In genomic region chr5:119370931-119371330, GRCm38 (mm10) we compare ENCODE assay signal across 12 mouse cellular contexts.
A peak's percentile ranks its signal among the peaks of the same experiment; 100 is the strongest.
DNase-seq lines count a peak whose midpoint lies in the region; ATAC-seq and TF ChIP-seq lines count a peak whose summit lies in the region.
"Had no signal": no experiment of that assay in that cellular context is flagged by ENCODE, and none has a peak within 500 bp of the region (broad histone marks: within the 10 kb centered on the region; RNA-seq: fewer than 3 reads in every experiment).

No protein-coding gene starts in this region.

- no peak for DNase-seq in intestine, embryonic 14.5 days (ENCODE audit: low spot score)
- peak; percentile 20 for DNase-seq in embryonic facial prominence, embryonic 10.5 days (ENCODE audit: low spot score)
- peak; percentile 24 for DNase-seq in hindbrain, embryonic 11.5 days (ENCODE audit: low spot score)
- DNase-seq in midbrain, embryonic 14.5 days, result peak; percentile 46
- DNase-seq in right cerebral cortex, postnatal 10 days (ENCODE audit: low spot score in 2 of 2), result no peak
- DNase-seq: adrenal gland, postnatal 36 days; right cerebral cortex, adult 18-20 months had no signal

- H3K9me3 ChIP-seq in intestine, embryonic 14.5 days (ENCODE audit: control insufficient read depth, low read length), result no peaks in the 10 kb centered on the region
- no peaks in the 10 kb centered on the region for H3K9me3 ChIP-seq in intestine, postnatal 0 days (ENCODE audit: control insufficient read depth)
- H3K9me3 ChIP-seq in embryonic facial prominence, embryonic 10.5 days, result no peaks in the 10 kb centered on the region
- H3K9me3 ChIP-seq in hindbrain, embryonic 11.5 days (ENCODE audit: control insufficient read depth, low read length), result no peaks in the 10 kb centered on the region
- H3K9me3 ChIP-seq in midbrain, embryonic 14.5 days (ENCODE audit: control insufficient read depth, low read length), result no peaks in the 10 kb centered on the region
- no peaks in the 10 kb centered on the region for H3K9me3 ChIP-seq in liver, embryonic 12.5 days (replicated peaks)

- no peak overlapping the region for H3K4me3 ChIP-seq in intestine, embryonic 14.5 days (ENCODE audit: low read depth, low read length)
- H3K4me3 ChIP-seq in intestine, postnatal 0 days (ENCODE audit: low read depth, low read length), result no peak overlapping the region
- peak overlapping the region; percentile 19 for H3K4me3 ChIP-seq in embryonic facial prominence, embryonic 10.5 days
- no peak overlapping the region for H3K4me3 ChIP-seq in hindbrain, embryonic 11.5 days (ENCODE audit: low read depth, low read length)
- H3K4me3 ChIP-seq in midbrain, embryonic 14.5 days (replicated peaks; ENCODE audit: low read depth, low read length), result peak overlapping the region; percentile 7; the same call in 1 of the 2 replicates
- no peak overlapping the region for H3K4me3 ChIP-seq in liver, embryonic 12.5 days

- no peak for ATAC-seq in intestine, embryonic 14.5 days (replicated peaks; ENCODE audit: low FRiP score, low TSS enrichment, low read depth)
- no peak for ATAC-seq in intestine, postnatal 0 days
- ATAC-seq in hindbrain, embryonic 11.5 days (ENCODE audit: low FRiP score), result no peak
- no peak for ATAC-seq in midbrain, embryonic 14.5 days (ENCODE audit: low FRiP score, low TSS enrichment)
- no peak for ATAC-seq in liver, embryonic 12.5 days
- ATAC-seq in activated CD4-positive, CD25-positive, alpha-beta regulatory T cell, adult 4 months, result no peak
- ATAC-seq: inflammation-experienced regulatory T-cells, adult 6 months had no signal

- H3K36me3 ChIP-seq in intestine, embryonic 14.5 days (ENCODE audit: control insufficient read depth, insufficient read depth, low read length), result no peaks in the 10 kb centered on the region
- H3K36me3 ChIP-seq in intestine, postnatal 0 days (ENCODE audit: control insufficient read depth, insufficient read depth), result no peaks in the 10 kb centered on the region
- no peaks in the 10 kb centered on the region for H3K36me3 ChIP-seq in embryonic facial prominence, embryonic 10.5 days (replicated peaks)
- no peaks in the 10 kb centered on the region for H3K36me3 ChIP-seq in hindbrain, embryonic 11.5 days (ENCODE audit: control insufficient read depth, insufficient read depth, low read length)
- H3K36me3 ChIP-seq in midbrain, embryonic 14.5 days (ENCODE audit: control insufficient read depth, insufficient read depth, low read length), result no peaks in the 10 kb centered on the region
- H3K36me3 ChIP-seq in liver, embryonic 12.5 days, result no peaks in the 10 kb centered on the region

- H3K4me1 ChIP-seq in intestine, embryonic 14.5 days (replicated peaks; ENCODE audit: control insufficient read depth, insufficient read depth, low read length), result no peaks in the 10 kb centered on the region; the same call in 1 of the 2 replicates
- H3K4me1 ChIP-seq in intestine, postnatal 0 days (replicated peaks; ENCODE audit: control insufficient read depth, insufficient read depth, low read length), result no peaks in the 10 kb centered on the region
- peaks cover 10% of the 10 kb centered on the region for H3K4me1 ChIP-seq in embryonic facial prominence, embryonic 10.5 days
- no peaks in the 10 kb centered on the region for H3K4me1 ChIP-seq in hindbrain, embryonic 11.5 days (replicated peaks; ENCODE audit: control insufficient read depth, insufficient read depth, low read length)
- peaks cover 5% of the 10 kb centered on the region; the same call in 1 of the 2 replicates for H3K4me1 ChIP-seq in midbrain, embryonic 14.5 days (ENCODE audit: control insufficient read depth, insufficient read depth, low read length)
- no peaks in the 10 kb centered on the region for H3K4me1 ChIP-seq in liver, embryonic 12.5 days

- H3K27me3 ChIP-seq in intestine, embryonic 14.5 days (replicated peaks; ENCODE audit: control insufficient read depth, insufficient read depth, low read length), result no peaks in the 10 kb centered on the region; the same call in 1 of the 2 replicates
- H3K27me3 ChIP-seq in intestine, postnatal 0 days (replicated peaks; ENCODE audit: control insufficient read depth, insufficient read depth, low read length), result no peaks in the 10 kb centered on the region
- peaks cover 30% of the 10 kb centered on the region for H3K27me3 ChIP-seq in embryonic facial prominence, embryonic 10.5 days (replicated peaks; ENCODE audit: low read depth, poor library complexity, severe bottlenecking)
- 0 out of 2 replicates have a peak, but pooled peaks cover 2% of the 10 kb centered on the region for H3K27me3 ChIP-seq in hindbrain, embryonic 11.5 days (ENCODE audit: control insufficient read depth, insufficient read depth, low read length)
- no peaks in the 10 kb centered on the region for H3K27me3 ChIP-seq in midbrain, embryonic 14.5 days (ENCODE audit: control insufficient read depth, insufficient read depth, low read length)
- H3K27me3 ChIP-seq in liver, embryonic 12.5 days (replicated peaks), result no peaks in the 10 kb centered on the region

- no peak overlapping the region for H3K27ac ChIP-seq in intestine, embryonic 14.5 days (ENCODE audit: low read depth)
- no peak overlapping the region for H3K27ac ChIP-seq in intestine, postnatal 0 days (ENCODE audit: low read depth, low read length)
- H3K27ac ChIP-seq in embryonic facial prominence, embryonic 10.5 days (replicated peaks), result no peak overlapping the region
- H3K27ac ChIP-seq in hindbrain, embryonic 11.5 days (ENCODE audit: low read depth, low read length), result no peak overlapping the region
- no peak overlapping the region for H3K27ac ChIP-seq in midbrain, embryonic 14.5 days (replicated peaks; ENCODE audit: low read depth, low read length)
- no peak overlapping the region for H3K27ac ChIP-seq in liver, embryonic 12.5 days
- H3K27ac ChIP-seq: liver, embryonic 14.5 days had no signal

- H3K4me2 ChIP-seq in intestine, embryonic 14.5 days (ENCODE audit: low read length), result peak overlapping the region; percentile 37
- no peak overlapping the region; the same call in 1 of the 2 replicates for H3K4me2 ChIP-seq in intestine, postnatal 0 days (replicated peaks; ENCODE audit: low read depth)
- no peak overlapping the region for H3K4me2 ChIP-seq in hindbrain, embryonic 11.5 days (replicated peaks; ENCODE audit: low read depth, low read length)
- peak overlapping the region; percentile 44 for H3K4me2 ChIP-seq in midbrain, embryonic 14.5 days (ENCODE audit: low read length)
- no peak overlapping the region; the same call in 1 of the 2 replicates for H3K4me2 ChIP-seq in liver, embryonic 12.5 days

- no peak for TF ChIP-seq CTCF in intestine, postnatal 0 days (IDR thresholded peaks at IDR 0.05; ENCODE audit: low read depth)

- no peak overlapping the region for H3K9ac ChIP-seq in intestine, embryonic 14.5 days (ENCODE audit: low read length)
- H3K9ac ChIP-seq in intestine, postnatal 0 days (ENCODE audit: low read depth, low read length), result no peak overlapping the region
- H3K9ac ChIP-seq in hindbrain, embryonic 11.5 days (ENCODE audit: low read depth, low read length), result no peak overlapping the region
- no peak overlapping the region; the same call in 1 of the 2 replicates for H3K9ac ChIP-seq in midbrain, embryonic 14.5 days (replicated peaks; ENCODE audit: low read length)
- H3K9ac ChIP-seq in liver, embryonic 12.5 days, result no peak overlapping the region
- H3K9ac ChIP-seq: liver, embryonic 14.5 days had no signal

- 24% methylated on average over 16 of the region's 16 CpGs for WGBS in intestine, embryonic 14.5 days
- 27% methylated on average over 16 of the region's 16 CpGs for WGBS in intestine, postnatal 0 days
- 42% methylated on average over 16 of the region's 16 CpGs for WGBS in embryonic facial prominence, embryonic 10.5 days
- 28% methylated on average over 16 of the region's 16 CpGs for WGBS in hindbrain, embryonic 11.5 days
- WGBS in midbrain, embryonic 14.5 days, result 11% methylated on average over 16 of the region's 16 CpGs
- WGBS in liver, embryonic 12.5 days (ENCODE audit: insufficient replicate concordance), result 47% methylated on average over 16 of the region's 16 CpGs

Comparison
In these comparisons a context has a peak if more than half of its experiments do, and no peak if none do; other contexts are left out.
1. H3K4me2 ChIP-seq: peak in intestine, embryonic 14.5 days (single experiment) and midbrain, embryonic 14.5 days (single experiment); none in intestine, postnatal 0 days (single experiment), hindbrain, embryonic 11.5 days (single experiment) and liver, embryonic 12.5 days (single experiment).
2. DNase-seq: peak in embryonic facial prominence, embryonic 10.5 days (single experiment), hindbrain, embryonic 11.5 days (single experiment) and midbrain, embryonic 14.5 days (single experiment); none in intestine, embryonic 14.5 days (single experiment) and right cerebral cortex, postnatal 10 days (0 of 2).
3. H3K4me3 ChIP-seq: peak in embryonic facial prominence, embryonic 10.5 days (single experiment) and midbrain, embryonic 14.5 days (single experiment); none in intestine, embryonic 14.5 days (single experiment), intestine, postnatal 0 days (single experiment), hindbrain, embryonic 11.5 days (single experiment) and liver, embryonic 12.5 days (single experiment).